Mouse (Mus musculus) forebrain, embryonic 10.5 days (tissue): ENCODE results near the gene Tspan31. TPM values are rescaled to one million over a fixed set of nuclear protein-coding genes. Genes with fewer than 3 reads are reported as not detected.

ENCODE experiments used
- polyA plus RNA-seq: library from polyadenylated mRNA; unstranded; fragments of >200 nt; fragmentation: Nextera tagmentation; extraction: Ambion mirVana; gene quantifications from 2 replicates; pipeline ENCODE4 v1.2.1, GENCODE M21; 2016

Tspan31 gene
- polyA plus RNA-seq, 1 experiment from 2014 or later: 190 TPM

Other genes with a start within 250 kb of the Tspan31 start
- 19.9 and 21.2 TPM in 2 replicates for gene Atp23, start 168.9 kb downstream of the Tspan31 start, polyA plus RNA-seq
- gene Ctdsp2, start 91.5 kb downstream of the Tspan31 start, polyA plus RNA-seq: 42.3 and 42.5 TPM in 2 replicates
- 0.06 and 0.10 TPM in 2 replicates for gene Avil, start 69.6 kb downstream of the Tspan31 start, polyA plus RNA-seq
- 110 and 117 TPM in 2 replicates for gene Tsfm, start 39.4 kb downstream of the Tspan31 start, polyA plus RNA-seq
- 62.1 and 65.2 TPM in 2 replicates for gene Mettl1, start 28.9 kb downstream of the Tspan31 start, polyA plus RNA-seq
- 0.18 and 0.21 TPM in 2 replicates for gene Eef1akmt3, start 28.8 kb downstream of the Tspan31 start, polyA plus RNA-seq
- 0.11 and 0.16 TPM in 2 replicates for gene Cyp27b1, start 22.0 kb downstream of the Tspan31 start, polyA plus RNA-seq
- gene March9, start 10.1 kb downstream of the Tspan31 start, polyA plus RNA-seq: 1.1 and 1.2 TPM in 2 replicates
- gene Cdk4, start 6.7 kb downstream of the Tspan31 start, polyA plus RNA-seq: 3,005 and 3,066 TPM in 2 replicates
- 0.10 and 0.23 TPM in 2 replicates for gene Agap2, start 5.0 kb upstream of the Tspan31 start, polyA plus RNA-seq
- gene Os9, start 50.9 kb upstream of the Tspan31 start, polyA plus RNA-seq: 54.2 and 57.6 TPM in 2 replicates
- gene B4galnt1, start 95.0 kb upstream of the Tspan31 start, polyA plus RNA-seq: 4.0 and 5.0 TPM in 2 replicates
- gene Slc26a10, start 110.4 kb upstream of the Tspan31 start, polyA plus RNA-seq: 1.9 and 2.0 TPM in 2 replicates
- 23.7 and 25.7 TPM in 2 replicates for gene Arhgef25, start 119.8 kb upstream of the Tspan31 start, polyA plus RNA-seq
- gene Dtx3, start 125.5 kb upstream of the Tspan31 start, polyA plus RNA-seq: 106 and 108 TPM in 2 replicates
- 21.3 and 21.4 TPM in 2 replicates for gene Pip4k2c, start 141.3 kb upstream of the Tspan31 start, polyA plus RNA-seq
- gene Kif5a, start 193.1 kb upstream of the Tspan31 start, polyA plus RNA-seq: 6.6 and 7.9 TPM in 2 replicates
- 192 and 206 TPM in 2 replicates for gene Dctn2, start 196.1 kb upstream of the Tspan31 start, polyA plus RNA-seq
- 9.1 and 11.4 TPM in 2 replicates for gene Mbd6, start 218.8 kb upstream of the Tspan31 start, polyA plus RNA-seq
- gene Mars, start 241.5 kb upstream of the Tspan31 start, polyA plus RNA-seq: 191 and 202 TPM in 2 replicates